In the genomic region with DNA sequence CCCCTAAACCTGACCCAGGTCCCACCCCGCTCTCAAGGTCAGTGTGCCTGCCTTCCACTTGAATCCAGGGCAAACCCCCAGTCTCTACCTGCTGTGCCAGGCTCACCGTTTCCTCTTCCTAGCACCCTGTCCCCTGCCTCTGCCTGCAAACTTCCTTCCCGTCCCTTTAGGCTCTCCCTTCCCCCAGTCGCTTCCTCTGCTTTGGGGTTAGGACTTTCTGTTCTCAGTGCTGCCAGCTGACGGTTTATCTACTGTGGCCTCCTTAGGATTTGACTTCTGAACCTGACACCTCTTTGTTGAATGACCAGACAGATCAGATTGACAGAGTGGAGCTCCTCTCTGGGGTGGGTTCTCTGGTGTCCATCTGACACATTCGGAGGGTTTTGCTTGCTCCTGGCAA, we compare ENCODE assay signal across 14 mouse cellular contexts. TPM values are rescaled to one million over a fixed set of nuclear protein-coding genes. Genes with fewer than 3 reads are reported as not detected.
DNase-seq lines count a peak whose midpoint lies in the region; ATAC-seq lines count a peak whose summit lies in the region.
"Had no signal": no experiment of that assay in that cellular context is flagged by ENCODE, and none has a peak within 500 bp of the region (broad histone marks: within the 10 kb centered on the region; RNA-seq: fewer than 3 reads in every experiment).

No protein-coding gene starts in this region.

- DNase-seq in heart, adult 11 months, result peak; percentile 93
- DNase-seq in heart, postnatal 4 days, result no peak
- peak; percentile 47 for DNase-seq in kidney, postnatal 14 days
- DNase-seq in gastrocnemius, postnatal 10 days, result no peak
- DNase-seq in layer of hippocampus, postnatal 14 days (ENCODE audit: low spot score in 2 of 2), result no peak
- DNase-seq: adrenal gland, postnatal 10 days; B cell, adult 2 months; cerebellum, adult 18-20 months; midbrain, embryonic 14.5 days had no signal

- no peaks in the 10 kb centered on the region for H3K79me2 ChIP-seq in macrophage (ENCODE audit: inconsistent target)

- no peaks in the 10 kb centered on the region for H3K36me3 ChIP-seq in macrophage (ENCODE audit: inconsistent target)
- H3K36me3 ChIP-seq: embryonic facial prominence, embryonic 13.5 days had no signal

- H3K27ac ChIP-seq in macrophage, result 0 out of 2 replicates have a peak overlapping the region, but pooled peaks have one; percentile 4
- H3K27ac ChIP-seq: embryonic facial prominence, embryonic 13.5 days had no signal

- no peak overlapping the region for H3K4me3 ChIP-seq in macrophage (ENCODE audit: inconsistent target)
- H3K4me3 ChIP-seq: embryonic facial prominence, embryonic 13.5 days had no signal

- 18% methylated on average over 6 of the region's 6 CpGs for whole genome bisulfite sequencing in macrophage (ENCODE audit: missing documents)

- peak; percentile 78 for ATAC-seq in common myeloid progenitor, adult 5-6 weeks (replicated peaks; ENCODE audit: low read depth, poor library complexity, severe bottlenecking)
- no peak for ATAC-seq in inflammation-experienced regulatory T-cells, adult 6 months

RNA-seq across cellular contexts. Expression of gene Stmn1, which starts 12.8 kb away (rescaled TPM):
- total RNA-seq in heart, postnatal 4 days (2021), result 100 to 1,000 TPM; 312 to 327 TPM
- total RNA-seq in common myeloid progenitor, adult 5-6 weeks (2017), result 1,614 and 1,654 TPM in 2 replicates
- total RNA-seq in macrophage (2018; cell fraction: chromatin; rRNA removed), result 10 to 100 TPM in 3 of 26 experiments, 1 to 10 TPM in 20, under 1 TPM in 1, not detected in 2; 0.77 to 22.3 (median 3.2) TPM
- 10 to 100 TPM; 12.5 to 95.0 (median 40.8) TPM for total RNA-seq in macrophage (2018; cell fraction: cytosol; rRNA removed)
- 10 to 100 TPM in 11 of 26 experiments, 1 to 10 TPM in 15; 3.1 to 57.6 (median 8.7) TPM for total RNA-seq in macrophage (2018; cell fraction: nucleus; rRNA removed)
- polyA plus RNA-seq in macrophage (2018), result 41.9 to 100 TPM (median 93.4 TPM) in 3 replicates
- total RNA-seq in gastrocnemius, postnatal 10 days (2021), result 10 to 100 TPM; 71.2 to 74.5 TPM
- 100 to 1,000 TPM in 1 of 3 experiments, 10 to 100 TPM in 2; 62.2 to 637 (median 91.9) TPM for polyA plus RNA-seq in inflammation-experienced regulatory T-cells, adult 6 months (2017; shearing (Covaris generic))
- total RNA-seq in layer of hippocampus, postnatal 14 days (2021), result 100 to 1,000 TPM; 425 to 454 TPM

RNA-seq across cellular contexts. Expression of gene Paqr7, which starts 41.2 kb away (rescaled TPM):
- 1 to 10 TPM; 8.2 to 9.0 TPM for total RNA-seq in heart, postnatal 4 days (2021)
- total RNA-seq in common myeloid progenitor, adult 5-6 weeks (2017), result 10.6 and 12.6 TPM in 2 replicates
- total RNA-seq in macrophage (2018; cell fraction: chromatin; rRNA removed), result 10 to 100 TPM in 6 of 26 experiments, 1 to 10 TPM in 17, under 1 TPM in 3; 0.66 to 22.0 (median 3.5) TPM
- 10 to 100 TPM; 11.1 to 34.5 (median 22.6) TPM for total RNA-seq in macrophage (2018; cell fraction: cytosol; rRNA removed)
- 10 to 100 TPM in 22 of 26 experiments, 1 to 10 TPM in 4; 1.7 to 31.3 (median 13.6) TPM for total RNA-seq in macrophage (2018; cell fraction: nucleus; rRNA removed)
- polyA plus RNA-seq in macrophage (2018), result 19.1 to 34.9 TPM (median 31.0 TPM) in 3 replicates
- 1 to 10 TPM; 6.5 to 6.8 TPM for total RNA-seq in gastrocnemius, postnatal 10 days (2021)
- polyA plus RNA-seq in inflammation-experienced regulatory T-cells, adult 6 months (2017; shearing (Covaris generic)), result 10 to 100 TPM; 22.5 to 35.0 (median 31.7) TPM
- total RNA-seq in layer of hippocampus, postnatal 14 days (2021), result 10 to 100 TPM; 47.7 to 54.8 TPM

RNA-seq across cellular contexts. Expression of gene Aunip, which starts 55.5 kb away (rescaled TPM):
- total RNA-seq in heart, postnatal 4 days (2021), result 1 to 10 TPM; 2.9 to 3.6 TPM
- total RNA-seq in common myeloid progenitor, adult 5-6 weeks (2017), result 32.6 and 37.0 TPM in 2 replicates
- 1 to 10 TPM in 4 of 26 experiments, under 1 TPM in 8, not detected in 14; 0.58 to 2.0 (median 0.75) TPM for total RNA-seq in macrophage (2018; cell fraction: chromatin; rRNA removed)
- total RNA-seq in macrophage (2018; cell fraction: cytosol; rRNA removed), result 1 to 10 TPM in 3 of 26 experiments, under 1 TPM in 23; 0.09 to 1.3 (median 0.68) TPM
- total RNA-seq in macrophage (2018; cell fraction: nucleus; rRNA removed), result 1 to 10 TPM in 5 of 26 experiments, under 1 TPM in 11, not detected in 10; 0.39 to 7.2 (median 0.76) TPM
- polyA plus RNA-seq in macrophage (2018), result 0.18 to 6.2 TPM (median 1.8 TPM) in 3 replicates
- 1 to 10 TPM in 1 of 2 experiments, under 1 TPM in 1; 0.99 to 1.2 TPM for total RNA-seq in gastrocnemius, postnatal 10 days (2021)
- polyA plus RNA-seq in inflammation-experienced regulatory T-cells, adult 6 months (2017; shearing (Covaris generic)), result 1 to 10 TPM in 1 of 3 experiments, under 1 TPM in 2; 0.44 to 7.2 (median 0.94) TPM
- under 1 TPM; 0.31 to 0.69 TPM for total RNA-seq in layer of hippocampus, postnatal 14 days (2021)
- total RNA-seq: neutrophil, adult 5-6 weeks had no signal

RNA-seq across cellular contexts. Expression of gene Pafah2, which starts 59.2 kb away (rescaled TPM):
- total RNA-seq in heart, postnatal 4 days (2021), result 1 to 10 TPM; 8.6 to 8.9 TPM
- 16.4 and 18.4 TPM in 2 replicates for total RNA-seq in common myeloid progenitor, adult 5-6 weeks (2017)
- 10 to 100 TPM in 23 of 26 experiments, 1 to 10 TPM in 3; 5.3 to 58.1 (median 26.3) TPM for total RNA-seq in macrophage (2018; cell fraction: chromatin; rRNA removed)
- total RNA-seq in macrophage (2018; cell fraction: cytosol; rRNA removed), result 10 to 100 TPM in 19 of 26 experiments, 1 to 10 TPM in 7; 7.7 to 19.7 (median 11.1) TPM
- total RNA-seq in macrophage (2018; cell fraction: nucleus; rRNA removed), result 10 to 100 TPM in 21 of 26 experiments, 1 to 10 TPM in 5; 5.7 to 35.3 (median 16.0) TPM
- polyA plus RNA-seq in macrophage (2018), result 5.0 to 14.1 TPM (median 9.5 TPM) in 3 replicates
- total RNA-seq in gastrocnemius, postnatal 10 days (2021), result 1 to 10 TPM; 2.4 to 2.9 TPM
- 1 to 10 TPM in 2 of 3 experiments, under 1 TPM in 1; 0.80 to 1.5 (median 1.2) TPM for polyA plus RNA-seq in inflammation-experienced regulatory T-cells, adult 6 months (2017; shearing (Covaris generic))
- 10 to 100 TPM in 1 of 2 experiments, 1 to 10 TPM in 1; 7.8 to 10.9 TPM for total RNA-seq in layer of hippocampus, postnatal 14 days (2021)

Comparison
In these comparisons a context has a peak if more than half of its experiments do, and no peak if none do; other contexts are left out.
1. DNase-seq: peak in heart, adult 11 months (single experiment) and kidney, postnatal 14 days (single experiment); none in heart, postnatal 4 days (single experiment), gastrocnemius, postnatal 10 days (single experiment) and layer of hippocampus, postnatal 14 days (0 of 2).
2. RNA of gene Stmn1, which starts 12.8 kb away (total RNA-seq): 1,614 to 1,654 TPM in common myeloid progenitor, adult 5-6 weeks, 425 to 454 TPM in layer of hippocampus, postnatal 14 days and 312 to 327 TPM in heart, postnatal 4 days; 71.2 to 74.5 TPM in gastrocnemius, postnatal 10 days; every median in the first group is over 4 times any median in the second.